Mouse (Mus musculus): ENCODE measurements at regions not wholly inside any gene's neighbourhood (a gene's known extent, or its start where the extent isn't known, plus 50 kb on each side); places are given as distances from the start of the nearest gene placed in this dataset.

DNA sequence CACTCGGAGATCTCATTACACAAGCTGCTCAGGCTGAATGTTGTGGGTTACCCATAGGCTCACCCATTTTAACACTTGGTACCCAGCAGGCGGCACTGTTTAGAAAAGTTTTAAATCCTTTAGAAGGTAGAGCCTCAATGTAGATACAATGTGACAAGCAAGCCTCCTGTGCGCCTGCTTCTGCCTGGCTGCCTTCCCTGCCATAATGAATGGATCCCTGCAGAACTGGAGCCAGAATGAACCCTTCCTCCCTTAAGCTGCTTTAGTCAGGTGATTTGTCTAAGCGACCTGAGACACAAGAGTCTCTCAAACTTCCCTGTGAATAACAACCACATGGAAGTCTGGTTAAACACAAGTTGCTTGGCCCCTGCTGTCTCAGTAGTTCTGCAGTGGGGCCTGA is 64.7 kb upstream of the Gm10181 start:
- TF ChIP-seq CTCF (IDR thresholded peaks at IDR 0.05; ENCODE audit: borderline replicate concordance, control insufficient read depth, extremely low read depth, insufficient read depth, low read length, poor library complexity), result no peak
- no peak for TF ChIP-seq POLR2A (IDR thresholded peaks at IDR 0.05; ENCODE audit: control insufficient read depth, extremely low read depth, insufficient read depth, low read length, poor library complexity)
